Mouse (Mus musculus) T-cell, adult 2 months (primary cell): ENCODE data around the gene Clcf1.
"Not testable (repeated sequence)": the region's sequence is repeated elsewhere in the genome, so short reads cannot be mapped to it uniquely, and the experiment has no call there.

Experiments
- DNase-seq: peaks from one replicate; pipeline ENCODE4 v3.0.0; 2022; ENCODE audit warnings: low spot score

Gene Clcf1

GRCm38 (mm10) chr19:4218784-4219183 is 4.7 kb downstream of the Clcf1 start:
- peak; percentile 73 for DNase-seq

- DNase-seq, result no peak
These were observed 5.9 kb downstream of the Clcf1 start for GRCm38 (mm10) chr19:4219943-4220342.

GRCm38 (mm10) chr19:4220416-4220815 is 6.4 kb downstream of the Clcf1 start:
- no peak for DNase-seq

GRCm38 (mm10) chr19:4220957-4221743 is 7.1 kb downstream of the Clcf1 start:
- peak; percentile 51 for DNase-seq

GRCm38 (mm10) chr19:4222165-4222564 is 8.1 kb downstream of the Clcf1 start:
- no peak for DNase-seq

- DNase-seq, result peak; percentile 55
These were observed 12.7 kb downstream of the Clcf1 start for GRCm38 (mm10) chr19:4226779-4227178.

GRCm38 (mm10) chr19:4227446-4227845 is 13.4 kb downstream of the Clcf1 start:
- DNase-seq, result peak; percentile 59

- peak; percentile 69 for DNase-seq
These were observed 14.0 kb downstream of the Clcf1 start for GRCm38 (mm10) chr19:4227894-4228678.

GRCm38 (mm10) chr19:4228891-4229290 is 14.9 kb downstream of the Clcf1 start:
- DNase-seq, result no peak

GRCm38 (mm10) chr19:4229451-4230076 is 15.5 kb downstream of the Clcf1 start:
- no peak for DNase-seq

- no peak for DNase-seq
These were observed 16.4 kb downstream of the Clcf1 start for GRCm38 (mm10) chr19:4230415-4230814.

GRCm38 (mm10) chr19:4231253-4232185 is 17.5 kb downstream of the Clcf1 start, which contains the start of gene Pold4:
Pold4 (plus strand) TSS chr19:4231899.
- DNase-seq, result peak; percentile 94

- DNase-seq, result no peak
These were observed 18.1 kb downstream of the Clcf1 start for GRCm38 (mm10) chr19:4232186-4232572.

- DNase-seq, result no peak
These were observed 18.6 kb downstream of the Clcf1 start for GRCm38 (mm10) chr19:4232651-4233050.

GRCm38 (mm10) chr19:4234548-4234947 is 20.5 kb downstream of the Clcf1 start:
- DNase-seq, result no peak

GRCm38 (mm10) chr19:4240247-4240668 is 26.2 kb downstream of the Clcf1 start:
- DNase-seq, result no peak

GRCm38 (mm10) chr19:4242416-4242815 is 28.4 kb downstream of the Clcf1 start:
- no peak for DNase-seq

- DNase-seq, result no peak
These were observed 30.7 kb downstream of the Clcf1 start for GRCm38 (mm10) chr19:4244775-4245174.

GRCm38 (mm10) chr19:4247010-4247409 is 33.0 kb downstream of the Clcf1 start:
- DNase-seq, result peak; percentile 27

GRCm38 (mm10) chr19:4248683-4249082 is 34.6 kb downstream of the Clcf1 start:
- not testable (repeated sequence) for DNase-seq

GRCm38 (mm10) chr19:4254230-4254629 is 40.2 kb downstream of the Clcf1 start:
- DNase-seq, result no peak
